ENCODE assay signal across 19 mouse cellular contexts in genomic region chr11:98972801-98973360, GRCm38 (mm10). TPM values are rescaled to one million over a fixed set of nuclear protein-coding genes. Genes with fewer than 3 reads are reported as not detected.
DNase-seq lines count a peak whose midpoint lies in the region; ATAC-seq and TF ChIP-seq lines count a peak whose summit lies in the region.
"Had no signal": no experiment of that assay in that cellular context is flagged by ENCODE, and none has a peak within 500 bp of the region (broad histone marks: within the 10 kb centered on the region; RNA-seq: fewer than 3 reads in every experiment).

No protein-coding gene starts in this region.

- peak; percentile 12 to 19 for DNase-seq in cerebellum, adult 18-20 months
- no peak for DNase-seq in cerebellum, postnatal 36 days
- DNase-seq in liver, embryonic 14.5 days (ENCODE audit: low read depth in 3 of 3, low spot score in 3 of 3) = no peak
- no peak for DNase-seq in liver
- peak; percentile 39 for DNase-seq in cerebellum, adult 9-10 months
- peak; percentile 20 for DNase-seq in induced T-regulatory cell, adult 2 months (ENCODE audit: low read depth)
- DNase-seq in urinary bladder, postnatal 36 days (ENCODE audit: low spot score in 2 of 2) = no peak
- DNase-seq: layer of hippocampus, adult 9-11 months had no signal

- H3K4me1 ChIP-seq in liver, embryonic 14.5 days (replicated peaks; ENCODE audit: control insufficient read depth in 2 of 2, insufficient read depth in 2 of 2, low read length in 1 of 2) = no peaks in the 10 kb centered on the region

- H3K4me2 ChIP-seq in liver, embryonic 14.5 days (ENCODE audit: low read depth) = no peak overlapping the region
- H3K4me2 ChIP-seq: forebrain, embryonic 12.5 days; heart, embryonic 13.5 days; limb, embryonic 12.5 days; liver, embryonic 12.5 days; midbrain, embryonic 13.5 days had no signal

- H3K36me3 ChIP-seq in liver, embryonic 14.5 days (replicated peaks; ENCODE audit: control insufficient read depth, insufficient read depth, low read depth) = peaks cover 2% of the 10 kb centered on the region; the same call in 1 of the 2 replicates

- ATAC-seq in liver, embryonic 14.5 days (ENCODE audit: insufficient read depth) = 0 out of 2 replicates have a peak, but pooled peaks have one; percentile 14
- ATAC-seq: forebrain, postnatal 0 days had no signal

- no peak for TF ChIP-seq CTCF in liver, embryonic 14.5 days (IDR thresholded peaks at IDR 0.05; ENCODE audit: low read depth)

- no peak overlapping the region for H3K27ac ChIP-seq in liver, embryonic 14.5 days
- H3K27ac ChIP-seq: forebrain, embryonic 12.5 days; heart, embryonic 13.5 days; hindbrain, postnatal 0 days; limb, embryonic 12.5 days; liver, embryonic 12.5 days; midbrain, embryonic 13.5 days had no signal

- no peaks in the 10 kb centered on the region for H3K9me3 ChIP-seq in liver, embryonic 14.5 days (ENCODE audit: control insufficient read depth, low read length)
- H3K9me3 ChIP-seq: forebrain, embryonic 12.5 days; heart, embryonic 13.5 days; limb, embryonic 12.5 days; liver, embryonic 12.5 days; midbrain, embryonic 13.5 days had no signal

- no peak overlapping the region for H3K9ac ChIP-seq in liver, embryonic 14.5 days (replicated peaks)
- H3K9ac ChIP-seq: forebrain, embryonic 12.5 days; forebrain, postnatal 0 days; heart, embryonic 13.5 days; limb, embryonic 12.5 days; liver, embryonic 12.5 days; midbrain, embryonic 13.5 days had no signal

- H3K4me3 ChIP-seq in liver, embryonic 14.5 days (ENCODE audit: insufficient read depth in 1 of 2, low read depth in 2 of 2, low read length in 2 of 2) = no peak overlapping the region
- H3K4me3 ChIP-seq: forebrain, embryonic 12.5 days; heart, embryonic 13.5 days; limb, embryonic 12.5 days; liver, embryonic 12.5 days; megakaryocyte, embryonic 14.5 days; midbrain, embryonic 13.5 days had no signal

- WGBS in liver, embryonic 14.5 days (ENCODE audit: insufficient replicate concordance) = 70% methylated on average over 9 of the region's 9 CpGs

- no peak for TF ChIP-seq EP300 in liver, embryonic 14.5 days (IDR thresholded peaks at IDR 0.05; ENCODE audit: low read depth)

- H3K27me3 ChIP-seq in liver, embryonic 14.5 days (ENCODE audit: control insufficient read depth, insufficient read depth, low read length) = peaks cover 4% of the 10 kb centered on the region; the same call in 1 of the 2 replicates
- H3K27me3 ChIP-seq: CH12.LX; forebrain, embryonic 12.5 days; heart, embryonic 13.5 days; limb, embryonic 12.5 days; midbrain, embryonic 13.5 days had no signal

RNA-seq across cellular contexts. Expression of gene Gjd3, which starts 9.9 kb away (rescaled TPM):
- polyA plus RNA-seq in liver, embryonic 14.5 days (2012; rRNA removed) = not detected in 2 replicates
- polyA plus RNA-seq in liver, embryonic 14.5 days (2014; fragmentation: Nextera tagmentation; extraction: Ambion mirVana) = not detected in 2 replicates
- polyA plus RNA-seq: kidney, embryonic 14.5 days; liver, embryonic 12.5 days; stomach, embryonic 14.5 days had no signal

RNA-seq across cellular contexts. Expression of gene Rara, which starts 45.3 kb away (rescaled TPM):
- 1.9 and 2.3 TPM in 2 replicates for polyA plus RNA-seq in liver, embryonic 14.5 days (2012; rRNA removed)
- 3.0 and 3.2 TPM in 2 replicates for polyA plus RNA-seq in liver, embryonic 14.5 days (2014; fragmentation: Nextera tagmentation; extraction: Ambion mirVana)

RNA-seq across cellular contexts. Expression of gene Top2a, which starts 51.1 kb away (rescaled TPM):
- 57.7 and 108 TPM in 2 replicates for polyA plus RNA-seq in liver, embryonic 14.5 days (2012; rRNA removed)
- 197 and 214 TPM in 2 replicates for polyA plus RNA-seq in liver, embryonic 14.5 days (2014; fragmentation: Nextera tagmentation; extraction: Ambion mirVana)

Comparison
In these comparisons a context has a peak if more than half of its experiments do, and no peak if none do; other contexts are left out.
1. DNase-seq: peak in cerebellum, adult 18-20 months (2 of 2), cerebellum, adult 9-10 months (single experiment) and induced T-regulatory cell, adult 2 months (single experiment); none in cerebellum, postnatal 36 days (0 of 2), liver, embryonic 14.5 days (0 of 3), liver (single experiment) and urinary bladder, postnatal 36 days (0 of 2).